Mouse (Mus musculus): ENCODE results near the gene Hoxd8. TPM values are rescaled to one million over a fixed set of nuclear protein-coding genes. Genes with fewer than 3 reads are reported as not detected.

The Hoxd8 gene
- total RNA-seq, 1 experiment: 1.2 TPM

- no peaks in the 10 kb centered on the region for H3K9me3 ChIP-seq (ENCODE audit: control insufficient read depth, insufficient read depth, low read depth, low read length)
- H3K9ac ChIP-seq (ENCODE audit: insufficient read depth, low read depth, low read length, poor library complexity, severe bottlenecking): no peak overlapping the region
- TF ChIP-seq HCFC1 (IDR thresholded peaks at IDR 0.05; ENCODE audit: borderline replicate concordance, insufficient read depth, low read length) (no peak), CHD2 (IDR thresholded peaks at IDR 0.05; ENCODE audit: low read depth, low read length) (no peak), ZNF384 (IDR thresholded peaks at IDR 0.05; ENCODE audit: low read depth, low read length) (no peak), ZC3H11A (IDR thresholded peaks at IDR 0.05; ENCODE audit: borderline replicate concordance, low read depth, low read length) (no peak), MAFK (IDR thresholded peaks at IDR 0.05; ENCODE audit: insufficient read depth, low read depth, low read length) (no peak)
- no peak overlapping the region for H3K27ac ChIP-seq (ENCODE audit: insufficient read depth, low read depth, low read length, poor library complexity, severe bottlenecking)
- H3K4me1 ChIP-seq (ENCODE audit: control insufficient read depth in 2 of 2, insufficient read depth in 2 of 2, low read length in 2 of 2, poor library complexity in 1 of 2): peaks cover 0 to 3% of the 10 kb centered on the region in 2 experiments; a peak in 1 of 4 replicates
- no peak for DNase-seq (ENCODE audit: low read depth, low spot score)
- H3K4me3 ChIP-seq (ENCODE audit: insufficient read depth in 1 of 2, low read depth in 1 of 2, low read length in 2 of 2, poor library complexity in 1 of 2, severe bottlenecking in 1 of 2): peak overlapping the region in 1 of 2 experiments; percentile 5; a peak in 1 of 4 replicates
- in situ Hi-C loops (cut with MboI; ENCODE audit: low sequenced_read_pairs in 2 of 2, unreplicated experiment in 2 of 2): no loop called here
- H3K36me3 ChIP-seq (ENCODE audit: control insufficient read depth, insufficient read depth, low read length, poor library complexity, severe bottlenecking): no peaks in the 10 kb centered on the region
Measured at GRCm38 (mm10) chr2:74728303-74728680, 23.9 kb downstream of the Hoxd8 start.

GRCm38 (mm10) chr2:74730331-74730730 lies 25.9 kb downstream of the Hoxd8 start:
- Histone ChIP-seq H3K4me3 (ENCODE audit: insufficient read depth in 1 of 2, low read depth in 1 of 2, low read length in 2 of 2, poor library complexity in 1 of 2, severe bottlenecking in 1 of 2) (no peak overlapping the region), H3K9ac (ENCODE audit: insufficient read depth, low read depth, low read length, poor library complexity, severe bottlenecking) (no peak overlapping the region), H3K4me1 (ENCODE audit: control insufficient read depth in 2 of 2, insufficient read depth in 2 of 2, low read length in 2 of 2, poor library complexity in 1 of 2) (no peaks in the 10 kb centered on the region; a peak in 1 of 4 replicates), H3K36me3 (ENCODE audit: control insufficient read depth, insufficient read depth, low read length, poor library complexity, severe bottlenecking) (no peaks in the 10 kb centered on the region), H3K9me3 (ENCODE audit: control insufficient read depth, insufficient read depth, low read depth, low read length) (no peaks in the 10 kb centered on the region), H3K27ac (ENCODE audit: insufficient read depth, low read depth, low read length, poor library complexity, severe bottlenecking) (no peak overlapping the region)
- TF ChIP-seq ZC3H11A (IDR thresholded peaks at IDR 0.05; ENCODE audit: borderline replicate concordance, low read depth, low read length) (no peak), HCFC1 (IDR thresholded peaks at IDR 0.05; ENCODE audit: borderline replicate concordance, insufficient read depth, low read length) (no peak), MAFK (IDR thresholded peaks at IDR 0.05; ENCODE audit: insufficient read depth, low read depth, low read length) (no peak), CHD2 (IDR thresholded peaks at IDR 0.05; ENCODE audit: low read depth, low read length) (no peak), ZNF384 (IDR thresholded peaks at IDR 0.05; ENCODE audit: low read depth, low read length) (no peak)
- in situ Hi-C loops (cut with MboI; ENCODE audit: low sequenced_read_pairs in 2 of 2, unreplicated experiment in 2 of 2): no loop called here
- no peak for DNase-seq (ENCODE audit: low read depth, low spot score)

- no peak for TF ChIP-seq MAFK (IDR thresholded peaks at IDR 0.05; ENCODE audit: insufficient read depth, low read depth, low read length)
- no peak for TF ChIP-seq ZC3H11A (IDR thresholded peaks at IDR 0.05; ENCODE audit: borderline replicate concordance, low read depth, low read length)
- no peak for TF ChIP-seq ZNF384 (IDR thresholded peaks at IDR 0.05; ENCODE audit: low read depth, low read length)
- no peak for TF ChIP-seq HCFC1 (IDR thresholded peaks at IDR 0.05; ENCODE audit: borderline replicate concordance, insufficient read depth, low read length)
- TF ChIP-seq CHD2 (IDR thresholded peaks at IDR 0.05; ENCODE audit: low read depth, low read length): no peak
- no peak for DNase-seq (ENCODE audit: low read depth, low spot score)
- Histone ChIP-seq H3K4me1 (ENCODE audit: control insufficient read depth in 2 of 2, insufficient read depth in 2 of 2, low read length in 2 of 2, poor library complexity in 1 of 2) (no peaks in the 10 kb centered on the region; a peak in 1 of 4 replicates), H3K36me3 (ENCODE audit: control insufficient read depth, insufficient read depth, low read length, poor library complexity, severe bottlenecking) (no peaks in the 10 kb centered on the region), H3K9me3 (ENCODE audit: control insufficient read depth, insufficient read depth, low read depth, low read length) (no peaks in the 10 kb centered on the region), H3K9ac (ENCODE audit: insufficient read depth, low read depth, low read length, poor library complexity, severe bottlenecking) (no peak overlapping the region), H3K4me3 (ENCODE audit: insufficient read depth in 1 of 2, low read depth in 1 of 2, low read length in 2 of 2, poor library complexity in 1 of 2, severe bottlenecking in 1 of 2) (no peak overlapping the region), H3K27ac (ENCODE audit: insufficient read depth, low read depth, low read length, poor library complexity, severe bottlenecking) (no peak overlapping the region)
- in situ Hi-C loops (cut with MboI; ENCODE audit: low sequenced_read_pairs in 2 of 2, unreplicated experiment in 2 of 2): no loop called here
Measured at GRCm38 (mm10) chr2:74731055-74731454, 26.6 kb downstream of the Hoxd8 start.

GRCm38 (mm10) chr2:74731799-74732512 lies 27.5 kb downstream of the Hoxd8 start:
- DNase-seq (ENCODE audit: low read depth, low spot score): no peak
- TF ChIP-seq MAFK (IDR thresholded peaks at IDR 0.05; ENCODE audit: insufficient read depth, low read depth, low read length) (no peak), ZC3H11A (IDR thresholded peaks at IDR 0.05; ENCODE audit: borderline replicate concordance, low read depth, low read length) (no peak), HCFC1 (IDR thresholded peaks at IDR 0.05; ENCODE audit: borderline replicate concordance, insufficient read depth, low read length) (no peak), CHD2 (IDR thresholded peaks at IDR 0.05; ENCODE audit: low read depth, low read length) (no peak), ZNF384 (IDR thresholded peaks at IDR 0.05; ENCODE audit: low read depth, low read length) (no peak)
- no peak overlapping the region for H3K27ac ChIP-seq (ENCODE audit: insufficient read depth, low read depth, low read length, poor library complexity, severe bottlenecking)
- H3K9ac ChIP-seq (ENCODE audit: insufficient read depth, low read depth, low read length, poor library complexity, severe bottlenecking): no peak overlapping the region
- no peaks in the 10 kb centered on the region for H3K9me3 ChIP-seq (ENCODE audit: control insufficient read depth, insufficient read depth, low read depth, low read length)
- in situ Hi-C loops (cut with MboI; ENCODE audit: low sequenced_read_pairs in 2 of 2, unreplicated experiment in 2 of 2): no loop called here
- no peak overlapping the region for H3K4me3 ChIP-seq (ENCODE audit: insufficient read depth in 1 of 2, low read depth in 1 of 2, low read length in 2 of 2, poor library complexity in 1 of 2, severe bottlenecking in 1 of 2)
- no peaks in the 10 kb centered on the region for H3K36me3 ChIP-seq (ENCODE audit: control insufficient read depth, insufficient read depth, low read length, poor library complexity, severe bottlenecking)
- H3K4me1 ChIP-seq (ENCODE audit: control insufficient read depth in 2 of 2, insufficient read depth in 2 of 2, low read length in 2 of 2, poor library complexity in 1 of 2): no peaks in the 10 kb centered on the region; a peak in 1 of 4 replicates

All from ES-E14 (cell line).